Mouse (Mus musculus) Muller cell, postnatal 12 days (primary cell): Measurements from ENCODE around the gene Jph3.
A peak's percentile ranks its signal among the peaks of the same experiment; 100 is the strongest.

Experiments used
- DNase-seq: peaks from one replicate; pipeline ENCODE4 v3.0.0-alpha.2; 2015; ENCODE audit errors: inconsistent ontology term

Gene Jph3

DNA sequence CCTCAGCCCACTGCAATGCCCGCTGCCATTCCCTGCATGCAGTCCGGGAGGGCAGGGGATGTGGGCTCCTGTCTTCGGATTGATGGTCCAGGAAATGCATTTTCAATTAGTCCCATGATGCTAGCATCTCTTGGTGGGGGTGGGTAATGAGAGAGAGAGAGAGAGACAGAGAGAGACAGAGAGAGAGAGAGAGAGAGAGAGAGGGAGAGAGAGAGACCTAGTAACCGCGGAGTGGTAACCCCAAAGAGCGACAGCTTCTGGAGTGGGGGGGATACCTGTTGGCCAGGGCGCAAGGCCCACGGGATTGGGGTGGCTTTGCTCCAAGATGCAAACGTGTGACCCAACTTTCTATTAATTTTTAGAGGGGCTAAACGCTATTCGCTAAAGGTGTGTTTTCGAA lies at the start of gene Jph3:
Gene Jph3 (plus strand): TSS at position 301 of the 400 bp plus-strand sequence.
- no peak for DNase-seq

DNA sequence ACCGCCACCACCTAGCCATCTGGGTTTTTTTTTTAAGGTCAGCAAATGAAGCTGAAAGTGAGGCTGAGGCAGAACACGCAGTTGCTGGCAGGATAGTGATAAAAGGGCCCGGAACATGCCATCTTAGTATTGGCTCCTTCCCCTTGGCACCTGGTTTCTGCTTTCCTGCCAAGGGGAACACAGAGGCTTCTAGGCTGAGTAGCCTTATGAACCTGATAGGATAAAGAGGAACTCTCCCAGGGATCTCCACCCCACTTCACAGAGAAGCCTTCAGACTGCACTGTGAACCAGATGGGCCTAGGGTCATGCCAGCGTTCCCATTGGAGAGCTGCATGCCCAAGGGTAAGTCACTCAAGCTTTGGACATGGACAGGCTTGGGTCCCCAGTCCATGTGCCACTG lies 48.5 kb upstream of the Jph3 start:
- no peak for DNase-seq

DNA sequence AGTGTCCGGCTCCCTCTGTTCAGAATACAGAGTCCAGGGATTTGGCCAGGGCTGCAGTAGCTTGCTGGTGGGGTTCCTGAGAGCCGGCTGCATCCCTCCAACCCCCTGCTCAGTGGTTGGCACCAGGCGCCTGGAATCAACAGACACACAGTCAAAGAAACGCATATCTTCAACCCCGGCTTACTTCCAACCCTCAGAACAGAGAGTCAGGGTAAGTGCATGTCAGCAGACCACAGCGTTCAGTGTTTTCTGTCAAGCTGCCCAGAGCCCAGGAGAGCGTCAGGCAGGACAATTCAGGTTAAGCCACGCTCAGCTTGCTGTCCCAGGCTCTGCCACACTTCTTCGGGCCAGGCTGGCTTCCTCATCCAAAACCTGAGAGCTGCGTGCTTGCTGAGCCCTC lies 48.0 kb upstream of the Jph3 start:
- DNase-seq = peak; percentile 19

DNA sequence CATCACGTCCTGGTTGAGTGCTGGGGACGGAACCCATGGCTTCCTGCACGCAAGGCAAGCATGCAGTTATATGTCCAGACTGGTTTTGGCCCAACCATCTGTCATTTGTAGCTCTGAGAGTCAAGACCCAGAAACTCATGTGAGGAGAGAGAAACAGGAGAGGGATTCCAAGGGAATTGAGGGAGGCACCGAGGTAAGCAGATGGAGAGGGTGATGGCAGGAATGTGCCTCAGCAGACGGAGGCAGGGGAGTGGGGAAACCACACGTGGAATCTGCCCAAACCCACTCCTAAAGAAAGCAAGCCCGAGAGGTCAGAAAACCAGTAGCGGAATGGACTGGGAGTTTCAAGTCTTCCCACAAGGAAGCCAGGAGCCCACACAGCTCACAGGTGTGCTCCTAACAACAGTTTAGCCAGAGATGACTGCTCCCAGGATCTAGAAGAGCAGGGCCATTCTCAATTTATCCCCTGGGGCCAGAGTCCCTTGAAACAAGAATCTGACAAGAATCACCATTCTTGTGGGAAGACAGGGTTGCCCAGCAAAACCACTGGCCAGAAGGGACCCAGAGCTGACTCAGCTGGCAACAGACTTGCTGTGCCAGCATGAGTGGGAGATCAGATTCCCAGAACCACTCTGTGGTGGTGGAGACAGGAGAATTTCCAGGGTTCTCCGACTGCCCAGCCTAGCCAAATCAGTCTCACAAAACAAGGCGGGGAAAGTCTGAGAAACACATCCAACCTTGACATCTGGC lies 46.2 kb upstream of the Jph3 start:
- DNase-seq = peak; percentile 68

DNA sequence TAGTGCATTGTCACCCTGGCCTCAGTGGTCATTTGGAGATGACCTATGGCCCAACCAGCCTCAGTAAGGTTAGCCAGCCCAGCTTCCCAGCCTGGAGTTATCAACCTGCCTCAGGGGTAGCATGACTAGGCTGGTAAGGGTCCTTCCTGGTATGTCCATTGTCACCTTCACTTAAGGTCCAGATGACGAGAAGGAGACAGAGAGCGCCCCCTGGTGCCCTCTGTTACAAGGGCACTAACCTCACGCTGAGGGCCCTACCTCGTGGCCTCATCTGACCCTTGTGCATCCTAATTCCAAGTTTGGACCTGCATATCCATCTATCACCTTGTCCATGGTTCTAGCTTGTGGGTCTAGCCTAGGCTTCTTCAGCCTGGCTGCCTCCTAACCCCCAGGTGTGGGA lies 44.0 kb upstream of the Jph3 start:
- peak; percentile 36 for DNase-seq

DNA sequence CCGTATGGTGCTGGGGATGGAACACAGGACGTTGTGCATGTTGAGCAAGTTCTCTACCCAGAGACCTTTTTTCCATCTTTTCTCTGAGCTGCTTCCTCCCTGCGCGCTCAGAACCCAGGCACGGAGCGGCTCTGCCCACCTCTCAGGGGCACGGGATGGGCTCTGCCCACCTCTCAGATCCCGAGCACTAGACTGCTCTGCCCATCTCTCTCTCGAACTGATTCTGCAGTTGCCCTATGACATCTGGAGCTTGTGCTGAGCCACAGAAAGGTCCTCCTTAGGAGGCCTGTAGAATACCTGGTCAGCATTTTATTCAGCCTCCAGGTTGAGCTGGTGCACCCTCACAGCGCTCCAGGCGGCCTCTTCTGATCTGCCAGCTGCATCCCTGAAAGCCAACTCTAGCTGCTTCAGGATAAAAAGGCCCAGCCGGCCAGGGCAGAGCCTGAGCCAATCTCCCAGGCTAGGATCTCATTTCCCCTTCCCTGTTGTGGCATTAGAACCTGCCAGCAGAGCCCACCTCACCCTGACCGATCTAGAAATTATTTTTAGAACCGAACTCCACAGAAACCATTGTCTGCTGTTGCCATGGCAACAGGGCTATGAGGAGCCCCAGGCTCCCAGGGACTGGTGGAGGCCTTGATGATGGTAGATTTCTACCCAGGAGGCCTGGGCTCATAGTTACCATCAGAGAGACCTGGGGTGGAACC lies 41.8 kb upstream of the Jph3 start:
- DNase-seq = peak; percentile 49

DNA sequence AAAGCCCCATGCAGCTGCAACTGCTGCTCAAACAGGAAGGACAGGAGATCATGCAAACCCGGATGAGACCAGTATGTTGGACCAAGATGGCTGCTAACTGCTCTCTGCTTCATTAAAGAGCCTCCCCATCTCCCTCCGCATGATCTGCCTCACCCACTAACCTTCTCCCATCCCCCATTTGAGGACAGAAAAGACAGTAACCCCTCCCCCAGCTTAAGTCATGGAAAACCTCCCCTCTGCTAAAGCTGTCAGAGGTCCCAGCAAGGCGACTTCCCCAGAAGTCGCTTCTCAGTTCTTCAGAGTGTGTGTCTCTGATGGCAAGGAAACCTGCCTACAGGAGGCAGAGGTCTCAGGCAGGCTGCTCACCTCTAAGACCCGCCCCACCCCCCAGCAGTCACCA lies 40.9 kb upstream of the Jph3 start:
- DNase-seq = no peak

DNA sequence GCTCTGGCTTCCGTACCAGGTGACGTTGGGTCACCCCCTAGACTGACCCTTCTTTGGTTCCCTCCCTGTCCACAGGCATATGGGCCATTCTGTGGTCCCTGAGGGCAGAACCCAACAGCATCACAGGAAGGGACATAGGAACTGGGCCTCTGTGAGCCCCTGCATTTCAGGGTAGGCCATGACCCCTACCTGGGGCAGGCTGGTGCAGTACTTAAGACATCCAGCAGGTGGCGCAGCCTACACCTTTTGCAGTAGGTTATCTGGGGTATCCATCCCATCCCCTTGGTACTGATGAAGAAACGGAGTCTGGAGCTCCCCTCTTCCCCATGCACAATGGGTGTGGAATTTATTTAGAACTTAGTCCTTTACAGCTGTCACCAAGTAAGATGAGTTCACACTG lies 35.0 kb upstream of the Jph3 start:
- no peak for DNase-seq

DNA sequence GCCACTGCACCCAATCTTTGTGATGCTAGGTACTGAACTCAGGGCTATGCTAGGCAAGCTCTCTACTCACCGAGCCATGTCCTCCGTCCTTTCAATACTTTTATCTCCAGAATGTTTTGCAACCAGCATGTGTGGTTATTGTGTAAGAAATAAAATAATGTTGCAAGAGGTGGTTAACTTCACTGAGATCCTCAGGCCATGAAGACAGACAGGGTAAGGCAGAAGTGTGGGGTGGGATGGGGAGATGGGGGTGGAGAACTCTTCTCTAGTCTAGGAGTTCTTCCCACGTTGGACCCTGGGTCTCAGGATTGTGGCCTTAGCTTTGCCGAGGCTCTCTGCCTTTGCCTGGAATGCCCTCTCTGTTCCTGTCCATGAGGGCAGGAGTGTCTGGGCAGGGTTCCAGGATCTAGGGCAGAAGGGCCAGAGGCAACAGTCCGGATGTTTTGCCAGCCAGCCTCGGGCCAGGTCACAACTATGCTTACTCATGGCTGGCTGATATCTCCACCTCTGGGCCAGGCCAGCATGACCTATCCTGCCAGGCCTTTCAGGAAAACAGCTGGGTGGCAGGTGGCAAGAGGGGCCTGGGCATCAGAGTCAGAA lies 33.7 kb upstream of the Jph3 start:
- DNase-seq = peak; percentile 40

DNA sequence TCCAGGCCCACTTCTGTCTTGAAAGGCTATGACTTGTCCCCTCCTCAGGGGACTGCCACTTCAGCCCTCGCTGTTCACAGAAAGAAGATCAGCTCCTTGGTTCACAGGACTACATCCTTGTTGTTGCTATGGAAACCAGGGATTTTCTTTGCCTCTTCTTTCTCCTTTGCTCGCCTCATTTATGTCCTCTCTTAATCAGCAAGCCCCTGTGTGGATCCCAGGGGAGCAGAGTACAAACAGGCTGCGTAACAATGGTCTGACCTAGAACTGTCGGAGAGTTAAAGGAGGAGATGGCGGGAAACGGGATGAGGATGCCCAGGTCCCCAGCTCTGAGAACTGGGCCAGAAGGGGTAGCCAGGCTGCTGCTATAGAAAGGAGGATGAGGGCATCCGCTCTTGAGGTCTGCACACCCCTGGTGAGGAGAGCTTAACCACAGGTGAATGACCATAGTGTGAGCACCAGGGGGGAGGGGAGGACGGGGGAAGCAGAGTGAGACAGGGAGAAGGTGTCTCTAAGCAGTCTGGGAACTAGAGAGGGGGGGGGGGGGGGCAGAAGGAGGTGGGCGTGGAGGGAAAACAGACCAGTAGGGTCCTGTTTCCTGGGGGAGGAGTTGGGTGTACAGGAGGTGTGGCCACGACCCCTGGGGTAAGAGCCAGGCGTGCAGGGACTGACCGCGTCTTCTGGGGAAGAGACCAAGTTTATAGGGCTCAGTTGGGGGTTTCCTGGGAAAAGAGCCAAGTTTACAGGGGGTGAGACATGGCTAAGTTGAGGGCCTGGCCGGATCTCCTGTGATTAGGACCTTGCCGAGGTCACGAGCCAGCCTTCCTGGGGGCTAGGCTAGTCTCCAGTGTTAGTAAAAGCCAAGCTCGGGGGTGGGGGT lies 31.4 kb upstream of the Jph3 start:
- DNase-seq = peak; percentile 7

DNA sequence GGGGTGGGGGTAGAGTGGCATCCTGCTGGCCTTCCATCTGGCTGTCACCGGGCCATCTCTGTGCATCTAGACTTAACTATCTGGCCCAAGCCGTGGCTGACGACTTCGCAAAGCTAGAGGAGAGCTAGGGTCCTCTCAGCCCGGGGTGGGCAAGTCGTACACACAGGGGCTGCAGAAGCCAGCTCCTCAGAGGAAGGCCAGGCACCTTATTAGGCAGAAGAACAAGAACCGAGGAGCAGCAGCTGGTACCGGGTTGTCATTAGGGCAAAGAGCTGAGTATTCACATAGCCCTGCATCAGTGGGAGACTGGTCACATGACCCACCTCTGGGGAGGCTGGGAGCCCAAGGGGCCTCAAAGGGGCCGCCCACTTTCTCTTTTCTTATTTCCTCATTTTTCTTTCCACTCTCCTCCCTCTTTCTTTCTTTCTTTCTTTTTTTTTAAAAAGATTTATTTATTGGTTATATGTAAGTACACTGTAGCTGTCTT lies 30.8 kb upstream of the Jph3 start:
- DNase-seq = no peak

DNA sequence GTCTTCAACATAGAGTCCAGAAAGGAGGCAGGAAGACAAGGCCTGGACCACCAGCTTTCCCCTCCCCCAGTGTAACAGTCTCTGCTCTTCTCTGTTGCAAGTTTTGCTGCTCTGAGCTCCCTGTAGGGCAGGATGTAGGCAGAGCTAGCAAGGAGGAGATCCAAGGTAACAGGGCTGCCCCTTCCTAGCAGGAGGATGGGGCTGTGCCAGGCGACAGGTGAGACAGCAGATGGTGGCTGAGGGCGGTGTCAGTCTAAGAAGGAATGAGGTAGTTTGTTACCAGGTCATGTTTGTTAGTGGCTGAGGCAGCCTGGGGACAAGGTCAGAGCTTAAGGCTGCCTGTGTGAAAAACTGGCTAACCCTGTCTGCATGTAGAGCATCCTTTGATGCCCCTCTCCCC lies 29.5 kb upstream of the Jph3 start:
- DNase-seq = no peak

DNA sequence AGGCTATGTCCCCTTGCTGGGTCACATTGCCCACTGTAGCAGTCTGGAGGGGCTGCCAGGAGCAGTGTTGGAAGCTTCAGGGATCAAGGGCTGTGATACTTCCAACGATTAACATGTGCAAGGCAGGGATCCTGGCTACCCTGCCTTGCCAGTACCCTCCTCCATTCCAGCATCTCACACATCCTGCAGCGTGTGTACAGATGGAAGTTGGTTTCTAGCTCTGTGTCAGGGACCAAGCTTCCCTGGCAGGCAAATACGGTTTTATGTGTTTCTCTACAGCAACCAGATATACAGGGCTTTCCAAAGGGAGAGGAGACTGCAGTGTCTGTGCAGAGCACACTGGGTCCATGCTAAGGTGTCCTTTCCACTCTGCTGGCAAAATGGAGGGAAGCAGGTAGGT lies 24.2 kb upstream of the Jph3 start:
- no peak for DNase-seq

DNA sequence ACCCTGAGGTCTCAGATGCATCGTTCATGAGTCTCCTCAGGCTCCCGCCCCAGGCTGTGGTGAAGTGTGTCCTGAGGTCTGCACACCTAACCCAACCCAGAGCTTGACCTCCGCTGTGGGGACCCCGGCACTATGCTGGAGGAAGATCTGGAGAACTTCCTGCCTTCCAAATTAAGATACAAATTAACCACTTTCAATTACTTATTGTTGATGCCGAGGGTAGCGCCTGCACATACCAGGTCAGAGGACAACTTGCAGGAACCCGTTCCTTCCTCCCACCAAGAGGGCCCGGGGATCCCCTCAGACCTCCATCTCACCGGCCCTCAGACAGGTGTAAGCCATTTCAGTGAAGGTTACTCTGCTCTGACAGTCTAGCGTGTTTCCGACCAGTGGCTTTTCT lies 22.5 kb upstream of the Jph3 start:
- no peak for DNase-seq

DNA sequence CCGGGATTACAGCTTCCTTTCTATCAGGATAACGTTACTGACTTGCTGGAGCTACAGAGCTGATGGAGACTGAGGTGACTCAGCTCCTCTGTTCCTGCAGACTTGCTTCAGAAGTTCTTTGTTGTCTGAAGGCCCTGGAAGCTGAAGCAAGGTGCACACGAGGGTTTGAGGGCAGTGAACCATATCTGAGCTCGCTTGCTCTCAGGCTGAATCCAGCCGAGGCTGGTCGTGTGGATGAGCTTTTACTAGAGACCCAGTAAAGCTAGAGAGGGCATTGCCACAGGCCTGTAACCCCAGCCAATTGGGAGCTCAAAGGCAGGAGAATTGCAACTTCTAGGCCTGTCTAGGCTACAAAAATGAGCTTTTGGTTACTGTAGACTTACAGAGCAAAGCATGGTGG lies 21.0 kb upstream of the Jph3 start:
- DNase-seq = no peak

DNA sequence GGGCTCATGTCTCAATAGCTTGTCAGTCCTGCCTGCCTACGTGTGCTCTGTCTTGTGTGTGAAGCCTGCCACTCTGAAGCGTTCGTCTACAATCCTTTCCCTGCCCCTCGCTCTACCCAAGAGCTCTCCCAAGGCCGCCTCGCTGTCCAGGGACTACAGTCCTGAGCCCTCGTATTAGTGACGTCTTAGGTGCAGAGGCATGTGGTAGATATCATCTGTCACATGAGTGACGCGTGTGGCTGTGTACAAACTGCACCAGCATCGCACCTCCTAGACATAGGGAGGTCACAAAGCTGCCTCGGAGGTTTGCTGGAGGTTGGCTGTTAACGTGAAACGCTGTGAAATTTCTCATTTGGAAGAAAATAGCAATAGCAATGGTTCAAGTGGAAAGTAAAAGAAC lies 11.9 kb upstream of the Jph3 start:
- DNase-seq = no peak

DNA sequence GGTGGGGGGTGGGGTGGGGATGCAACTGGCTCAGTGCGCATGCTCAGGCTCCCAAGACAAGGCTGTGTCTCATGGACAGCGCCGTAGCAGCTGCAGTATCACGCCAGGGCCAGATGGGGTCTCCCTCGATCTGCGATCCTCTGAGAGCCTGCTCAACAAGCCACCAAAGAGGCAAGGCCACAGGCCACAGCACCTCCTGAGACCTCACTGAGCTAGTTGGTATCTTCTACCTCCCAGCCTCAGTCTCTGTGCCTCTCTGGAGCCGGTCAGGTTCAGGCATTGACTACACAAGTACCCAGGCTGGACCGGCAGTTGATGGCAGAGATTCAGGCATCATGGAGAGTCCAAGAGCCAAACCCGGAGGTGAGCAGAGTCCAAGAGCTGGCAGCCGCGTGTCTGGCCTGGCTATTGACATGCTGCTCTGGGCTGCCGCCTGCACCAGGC lies 11.4 kb upstream of the Jph3 start:
- peak; percentile 83 for DNase-seq

DNA sequence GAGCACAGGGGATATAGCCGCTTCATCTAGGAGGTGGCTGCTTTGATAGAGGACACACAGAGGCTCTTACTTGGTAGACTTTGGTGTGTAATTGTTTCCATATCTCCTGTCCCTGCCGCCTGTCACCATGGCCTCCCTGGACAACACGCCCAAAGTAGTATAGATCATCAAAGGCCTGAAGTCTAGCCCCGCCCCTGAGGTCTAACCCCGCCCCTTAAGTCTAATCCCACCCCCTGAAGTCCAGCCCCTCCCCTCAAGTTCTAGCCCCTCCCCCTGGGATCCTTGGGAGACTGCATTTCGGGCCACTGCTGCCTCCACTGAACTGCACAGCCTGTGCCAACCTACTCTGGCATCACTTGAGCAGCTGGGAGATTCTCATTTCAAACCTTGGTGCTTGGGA lies 10.5 kb upstream of the Jph3 start:
- DNase-seq = no peak

DNA sequence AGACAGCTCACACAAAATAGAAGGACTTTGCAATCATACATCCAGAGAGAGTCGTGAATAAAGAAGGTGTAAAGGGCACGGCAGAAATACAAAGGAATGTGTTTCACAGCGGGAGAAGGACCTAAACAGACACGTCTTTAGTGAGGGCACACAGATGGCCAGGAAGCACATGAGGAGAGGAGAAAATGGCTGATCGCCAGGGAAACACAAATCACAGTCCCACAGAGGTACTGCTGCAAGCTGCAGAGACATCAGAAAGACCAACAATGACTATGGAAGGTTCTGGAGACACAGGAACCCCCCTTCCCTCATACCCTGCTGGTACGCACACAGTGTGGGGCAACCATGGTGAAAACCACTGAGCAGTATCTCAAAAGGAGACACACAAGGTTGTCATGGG lies 8.4 kb upstream of the Jph3 start:
- no peak for DNase-seq

DNA sequence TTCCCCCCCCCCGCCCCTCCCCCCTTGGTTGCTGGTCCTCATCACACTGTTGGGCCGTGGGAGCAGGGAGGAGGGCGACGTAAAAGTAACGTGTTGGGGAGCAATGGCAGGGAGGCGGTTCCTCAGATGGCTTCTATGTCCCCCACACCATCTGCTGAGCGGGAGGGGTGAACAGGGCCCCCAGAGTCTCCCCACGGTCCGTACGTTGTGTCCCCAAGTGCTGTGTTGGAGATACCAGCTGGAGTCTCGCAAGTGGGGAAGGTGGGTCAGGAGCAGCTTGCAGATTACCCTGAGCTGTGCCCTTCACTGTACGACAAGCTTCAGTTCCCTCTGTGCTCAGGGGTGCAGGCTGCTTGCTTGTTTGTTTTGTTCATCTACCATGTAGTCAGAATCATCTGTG lies 5.6 kb upstream of the Jph3 start:
- DNase-seq = no peak

DNA sequence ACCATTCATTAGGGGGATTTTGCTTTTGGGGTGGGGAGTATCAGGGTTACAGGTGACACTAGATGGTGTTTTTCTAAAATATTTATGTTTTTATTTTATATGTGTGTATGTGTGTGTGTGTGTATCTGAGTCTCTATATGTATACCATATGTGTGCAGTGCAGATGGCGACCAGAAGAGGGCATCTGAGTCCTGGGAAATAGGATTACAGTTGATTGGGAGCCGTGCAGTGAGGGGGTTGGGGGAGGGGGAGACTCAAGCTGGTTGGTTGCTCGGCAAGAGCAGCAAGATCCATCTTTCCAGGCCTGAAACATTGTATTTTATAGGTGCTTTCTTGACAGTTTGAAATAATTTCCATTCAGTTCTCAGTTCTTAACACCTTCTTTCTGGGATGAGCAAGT lies 2.3 kb upstream of the Jph3 start:
- no peak for DNase-seq

DNA sequence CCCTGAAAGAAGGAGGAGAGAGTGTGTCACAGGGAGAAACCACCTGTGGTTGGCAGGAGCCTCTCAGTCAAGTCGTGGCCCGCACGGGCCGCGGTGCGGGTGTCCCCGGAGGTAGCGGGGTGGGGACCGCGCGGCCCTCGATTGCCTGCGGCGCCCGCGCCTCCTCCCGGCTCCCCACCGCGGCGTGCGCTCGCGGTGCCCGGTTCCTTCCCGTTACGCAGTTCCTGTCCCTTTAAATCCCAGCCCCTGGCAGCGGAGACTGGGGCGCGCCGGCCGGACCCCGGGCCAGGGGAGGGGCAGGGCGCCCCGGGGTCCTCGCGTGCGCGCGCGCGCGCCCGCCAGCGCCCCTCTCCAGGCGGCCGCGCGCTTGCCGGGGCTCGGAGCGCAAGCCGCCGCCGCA lies 331 bp downstream of the Jph3 start:
- DNase-seq = no peak
